Mouse (Mus musculus) pancreas, adult 10 weeks (tissue): ENCODE results near the gene Pclo. TPM values are rescaled to one million over a fixed set of nuclear protein-coding genes. Genes with fewer than 3 reads are reported as not detected.

Experiments
- polyA plus RNA-seq: library from polyadenylated mRNA; stranded (reverse); fragments of 350-450 nt; fragmentation: Illumina TruSeq; extraction: RNeasy Lipid Tissue Mini Kit (QIAGEN cat#74804); gene quantifications from one replicate; pipeline ENCODE4 v1.2.3, GENCODE M21; 2015; ENCODE audit warnings: low read depth, low replicate concordance; ENCODE audit not compliant: insufficient read depth

Gene Pclo
- 3.9 TPM for polyA plus RNA-seq

GRCm38 (mm10) chr5:14514631-14515523 is at the start of gene Pclo:
Gene Pclo (plus strand): TSS chr5:14514918.

